Mouse (Mus musculus): ENCODE data around the gene Trappc12.

DNA sequence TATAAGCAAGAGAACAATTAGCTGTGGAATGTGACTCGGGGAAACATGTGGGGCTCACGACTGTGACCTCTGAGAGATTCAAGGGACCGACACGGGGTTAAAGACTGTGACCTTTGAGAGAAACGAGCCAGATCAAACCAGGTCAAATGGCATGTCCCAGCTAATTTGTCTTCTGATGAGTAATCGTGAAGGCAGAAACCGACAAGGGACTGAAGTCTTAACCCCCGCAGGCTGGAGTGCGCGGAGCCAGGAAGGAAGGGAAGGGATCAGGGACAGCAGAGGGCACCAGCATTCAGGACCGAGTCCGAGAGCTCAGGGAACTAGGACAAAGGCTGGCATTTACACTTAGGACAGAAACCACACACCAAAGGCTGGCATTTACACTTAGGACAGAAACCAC, 45.9 kb downstream of the Trappc12 start:
- no peak for TF ChIP-seq CTCF (IDR thresholded peaks at IDR 0.05; ENCODE audit: low read depth, low read length)
- no peak for TF ChIP-seq GATA1 (IDR thresholded peaks at IDR 0.05; ENCODE audit: borderline replicate concordance, low read length)
- TF ChIP-seq POLR2AphosphoS5 (IDR thresholded peaks at IDR 0.05; ENCODE audit: insufficient replicate concordance, low read depth, low read length) = no peak
- TF ChIP-seq TAL1 (conservative IDR thresholded peaks at IDR 0.05; ENCODE audit: low read depth, low read length) = no peak
